Mouse (Mus musculus): Measurements from ENCODE around the gene 1700092M07Rik.
A peak's percentile ranks its signal among the peaks of the same experiment; 100 is the strongest.
"Not testable (repeated sequence)": the region's sequence is repeated elsewhere in the genome, so short reads cannot be mapped to it uniquely, and the experiment has no call there.

Gene 1700092M07Rik

DNA sequence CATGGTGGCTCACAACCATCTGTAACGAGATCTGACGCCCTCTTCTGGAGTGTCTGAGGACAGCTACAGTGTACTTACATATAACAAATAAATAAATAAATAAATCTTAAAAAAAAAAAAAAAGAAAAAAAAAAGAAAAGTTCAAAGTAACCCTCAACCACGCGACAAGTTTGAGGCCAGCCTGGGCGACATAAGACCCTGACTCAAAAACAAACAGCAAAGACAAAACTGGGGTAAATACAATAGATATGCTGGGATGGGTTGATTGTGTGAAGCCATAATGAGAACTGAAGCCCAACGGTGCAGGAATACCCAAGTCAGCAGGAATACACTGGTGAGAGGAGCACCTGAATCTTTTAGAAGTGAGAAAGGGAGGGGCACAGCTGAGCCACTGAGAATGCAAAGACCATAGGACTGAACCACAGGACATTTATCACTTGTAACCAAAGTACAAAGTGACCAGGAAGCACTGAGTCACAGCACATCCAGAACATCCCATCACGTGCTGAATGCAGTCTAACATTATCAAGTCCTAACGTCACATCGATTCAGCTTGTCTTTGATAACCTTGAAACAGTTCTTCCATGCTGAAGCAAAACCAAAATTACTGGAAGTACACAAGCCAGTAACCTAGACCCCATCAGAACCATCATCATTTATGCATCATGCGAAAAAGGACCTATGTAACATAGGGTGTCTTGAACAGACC is 23.6 kb upstream of the 1700092M07Rik start:
- DNase-seq (ENCODE audit: low read depth, low spot score): no peak

- peak; percentile 85 for DNase-seq (ENCODE audit: low read depth, low spot score)
Observed at GRCm38 (mm10) chr19:8718357-8718756, 22.2 kb upstream of the 1700092M07Rik start.

DNA sequence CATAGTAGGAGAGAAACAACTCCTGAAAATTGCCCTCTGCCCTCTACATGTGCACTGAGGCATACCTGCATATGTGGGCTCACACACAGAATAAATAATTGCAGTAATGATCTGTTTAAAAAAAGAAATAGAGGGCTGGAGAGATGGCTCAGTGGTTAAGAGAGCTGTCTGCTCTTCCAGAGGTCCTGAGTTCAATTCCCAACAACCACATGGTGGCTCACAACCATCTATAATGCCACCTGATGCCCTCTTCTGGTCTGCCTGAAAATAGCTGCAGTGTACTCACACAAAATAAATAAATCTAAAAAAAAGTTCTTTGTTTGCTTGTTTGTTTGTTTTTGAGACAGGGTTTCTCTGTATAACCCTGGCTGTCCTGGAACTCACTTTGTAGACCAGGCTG is 21.5 kb upstream of the 1700092M07Rik start:
- DNase-seq (ENCODE audit: low read depth, low spot score): not testable (repeated sequence)

- DNase-seq (ENCODE audit: low read depth, low spot score): no peak
Observed at GRCm38 (mm10) chr19:8721378-8721777, 19.1 kb upstream of the 1700092M07Rik start.

DNA sequence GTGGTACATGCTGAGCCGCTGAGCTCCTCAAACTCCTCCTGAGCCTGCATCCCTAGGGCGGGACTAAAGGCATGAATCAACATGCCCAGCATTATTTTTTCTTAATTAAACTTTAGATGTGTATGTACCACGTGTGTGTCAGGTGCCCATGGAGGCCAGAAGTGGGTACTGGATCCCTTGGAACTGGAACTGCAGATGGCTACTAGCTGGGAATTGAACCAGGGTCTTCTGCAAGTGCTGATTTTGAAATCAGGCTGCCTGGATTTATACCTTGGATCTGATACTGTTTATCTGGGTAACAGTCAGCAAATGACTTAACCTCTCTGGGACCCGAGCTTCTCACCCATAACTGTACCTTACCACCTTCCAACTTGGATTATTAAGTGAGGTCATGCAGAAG is 18.5 kb upstream of the 1700092M07Rik start:
- no peak for DNase-seq (ENCODE audit: low read depth, low spot score)

GRCm38 (mm10) chr19:8722559-8722906 is 18.0 kb upstream of the 1700092M07Rik start:
- DNase-seq (ENCODE audit: low read depth, low spot score): no peak

DNA sequence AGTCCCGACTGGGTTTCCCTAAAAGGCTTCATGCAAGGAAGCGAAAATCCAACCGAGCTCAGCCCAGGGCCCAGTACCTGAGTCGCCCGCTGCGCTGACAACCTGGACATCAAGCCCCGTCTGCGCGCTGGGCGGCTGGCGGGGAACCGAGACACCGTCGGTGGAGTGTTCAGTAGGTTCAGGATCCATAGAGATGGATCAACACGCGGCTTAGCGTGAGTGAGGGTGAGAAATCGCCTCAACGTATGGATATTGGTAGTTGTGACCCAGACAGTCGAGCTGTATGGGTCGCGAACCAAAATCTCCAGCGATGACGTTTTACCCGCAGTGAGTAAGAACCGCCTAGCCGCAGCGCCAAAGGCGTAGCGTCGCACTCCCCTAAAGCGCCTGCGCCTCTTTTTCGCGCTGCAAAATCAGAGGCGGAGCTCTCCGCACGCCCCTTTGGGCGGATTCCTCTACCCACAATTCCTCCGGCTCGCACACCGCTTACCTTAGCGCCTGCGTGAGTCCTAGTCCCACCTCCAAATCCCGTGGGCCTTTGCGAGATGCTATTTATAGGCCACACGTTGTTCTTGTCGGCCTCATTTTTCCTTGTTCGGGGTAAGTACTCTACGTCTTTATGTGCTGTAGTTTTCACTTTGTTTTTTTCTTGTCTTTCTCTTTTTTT is 17.5 kb upstream of the 1700092M07Rik start, which contains the start of gene Slc3a2:
Gene Slc3a2 (minus strand): TSS at position 463 of the 667 bp plus-strand sequence.
- DNase-seq (ENCODE audit: low read depth, low spot score): peak; percentile 99

DNA sequence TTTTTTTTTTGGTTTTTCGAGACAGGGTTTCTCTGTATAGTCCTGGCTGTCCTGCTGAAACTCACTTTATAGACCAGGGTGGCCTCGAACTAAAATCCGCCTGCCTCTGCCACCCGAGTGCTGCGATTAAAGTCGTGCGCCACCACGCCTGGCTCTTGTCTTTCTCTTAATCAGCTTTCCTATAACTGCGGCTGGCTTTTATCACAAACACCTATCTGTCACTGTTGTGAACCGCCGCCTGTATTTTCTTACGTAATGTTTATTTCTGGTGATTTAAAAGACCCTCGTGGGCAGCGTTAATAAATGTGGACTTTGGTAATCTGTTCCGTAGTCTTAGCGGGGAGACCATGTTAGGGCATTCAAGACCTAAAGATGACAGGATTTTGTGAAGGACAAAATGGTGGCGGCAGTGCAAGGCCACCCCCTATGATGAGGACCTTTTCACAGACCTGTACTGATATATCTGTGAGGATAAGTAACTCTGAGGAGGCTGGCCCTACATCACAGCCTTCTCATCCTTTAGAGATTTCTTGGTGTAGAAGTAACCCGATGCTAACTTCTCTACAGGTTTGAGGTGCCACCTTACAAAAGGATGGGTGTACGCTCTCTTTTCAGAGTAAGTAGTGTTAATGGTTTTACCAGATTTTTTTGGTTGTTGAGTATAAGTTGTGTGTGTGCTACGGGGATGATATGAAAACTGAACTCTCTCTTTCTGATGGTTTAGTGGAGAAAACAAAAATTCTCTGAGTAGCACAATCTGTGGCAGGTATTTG is 16.8 kb upstream of the 1700092M07Rik start:
- DNase-seq (ENCODE audit: low read depth, low spot score): no peak

- DNase-seq (ENCODE audit: low read depth, low spot score): no peak
Observed at GRCm38 (mm10) chr19:8724392-8724791, 16.1 kb upstream of the 1700092M07Rik start.

GRCm38 (mm10) chr19:8725081-8725613 is 15.4 kb upstream of the 1700092M07Rik start:
- no peak for DNase-seq (ENCODE audit: low read depth, low spot score)

DNA sequence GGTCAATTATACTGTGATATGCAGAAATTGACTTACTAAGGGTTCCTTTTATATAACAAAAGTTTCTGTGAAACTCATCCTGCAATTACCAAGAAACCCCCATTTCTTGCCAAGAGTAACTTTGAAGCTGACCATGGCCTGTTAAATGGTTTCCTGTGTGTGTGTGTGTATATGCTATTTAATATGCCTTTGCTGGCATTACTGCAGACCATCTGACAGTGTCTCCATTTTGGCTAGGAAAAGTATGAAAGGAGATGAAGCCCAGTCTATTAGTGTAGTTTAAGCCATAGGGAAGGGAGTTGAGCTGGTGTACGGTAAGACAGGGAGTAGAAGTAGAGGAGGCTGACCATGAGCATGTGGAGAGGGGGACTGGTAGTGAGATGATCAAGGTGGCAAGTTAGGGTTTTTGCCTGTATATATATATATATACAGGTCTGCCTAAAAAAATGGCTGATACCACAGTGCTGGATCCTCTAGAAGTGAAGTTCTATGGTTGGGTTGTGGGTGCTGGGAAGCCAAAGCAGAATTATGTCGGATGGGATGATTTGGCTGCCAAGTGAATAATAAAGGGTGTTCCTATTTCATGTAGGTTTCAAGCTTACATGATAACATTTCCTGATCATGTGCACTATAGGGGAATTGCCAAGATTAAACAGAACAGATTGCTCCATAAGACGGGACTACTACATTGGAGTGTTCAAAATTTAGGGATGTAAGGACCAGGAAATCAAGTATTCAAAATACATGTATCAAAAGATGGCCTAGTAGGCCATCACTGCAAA is 13.7 kb upstream of the 1700092M07Rik start:
- DNase-seq (ENCODE audit: low read depth, low spot score): peak; percentile 79

GRCm38 (mm10) chr19:8727495-8728114 is 12.9 kb upstream of the 1700092M07Rik start:
- DNase-seq (ENCODE audit: low read depth, low spot score): peak; percentile 87

DNA sequence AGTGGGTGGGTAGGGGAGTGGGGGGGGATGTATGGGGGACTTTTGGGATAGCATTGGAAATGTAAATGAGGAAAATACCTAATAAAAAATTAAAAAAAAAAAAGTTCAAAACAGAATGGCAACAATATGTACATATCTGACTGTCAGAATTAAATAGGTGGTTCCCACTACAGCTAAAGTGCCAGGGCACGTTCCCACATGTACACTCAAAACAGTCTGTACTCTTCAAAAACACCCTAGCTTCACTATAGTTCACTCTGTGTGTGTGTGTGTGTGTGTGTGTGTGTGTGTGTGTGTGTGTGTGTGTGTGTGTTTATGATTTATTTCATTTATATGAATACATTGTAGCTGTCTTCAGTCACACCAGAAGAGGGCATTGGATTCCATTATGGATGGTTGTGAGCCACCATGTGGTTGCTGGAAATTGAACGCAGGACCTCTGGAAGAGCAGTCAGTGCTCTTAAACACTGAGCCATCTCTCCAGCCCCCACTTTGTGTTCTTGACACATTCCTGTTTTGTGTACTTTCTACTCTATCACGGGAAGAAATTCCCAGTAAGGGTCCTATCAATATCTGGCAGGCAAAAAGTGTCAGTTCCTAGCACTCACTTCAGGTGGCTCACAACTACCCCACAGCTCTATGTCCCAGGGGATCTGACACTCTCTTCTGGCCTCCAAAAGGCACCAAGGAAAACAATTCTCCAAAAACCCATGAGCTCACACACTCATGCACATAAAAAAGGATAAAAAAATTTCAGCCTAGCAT is 12.0 kb upstream of the 1700092M07Rik start:
- peak; percentile 63 for DNase-seq (ENCODE audit: low read depth, low spot score)

DNA sequence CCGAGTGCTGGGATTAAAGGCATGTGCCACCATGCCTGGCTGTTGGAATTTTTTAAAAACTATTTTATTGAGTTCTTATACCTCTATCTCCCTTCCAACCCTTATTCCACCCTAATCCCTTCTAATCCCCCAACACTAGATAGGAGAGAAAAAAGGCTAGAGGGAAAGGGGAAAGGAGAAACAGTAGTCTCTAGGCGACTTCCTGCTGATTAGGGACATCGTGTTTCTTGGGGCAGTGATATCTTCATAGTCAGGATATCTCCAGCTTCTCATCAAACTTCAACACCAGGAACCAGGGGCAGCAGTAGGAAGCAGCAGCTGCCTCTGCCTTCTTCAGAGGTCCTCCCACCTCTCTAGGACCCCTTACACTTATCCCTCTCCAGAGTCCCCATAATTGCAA is 6.2 kb upstream of the 1700092M07Rik start:
- no peak for DNase-seq (ENCODE audit: low read depth, low spot score)

DNA sequence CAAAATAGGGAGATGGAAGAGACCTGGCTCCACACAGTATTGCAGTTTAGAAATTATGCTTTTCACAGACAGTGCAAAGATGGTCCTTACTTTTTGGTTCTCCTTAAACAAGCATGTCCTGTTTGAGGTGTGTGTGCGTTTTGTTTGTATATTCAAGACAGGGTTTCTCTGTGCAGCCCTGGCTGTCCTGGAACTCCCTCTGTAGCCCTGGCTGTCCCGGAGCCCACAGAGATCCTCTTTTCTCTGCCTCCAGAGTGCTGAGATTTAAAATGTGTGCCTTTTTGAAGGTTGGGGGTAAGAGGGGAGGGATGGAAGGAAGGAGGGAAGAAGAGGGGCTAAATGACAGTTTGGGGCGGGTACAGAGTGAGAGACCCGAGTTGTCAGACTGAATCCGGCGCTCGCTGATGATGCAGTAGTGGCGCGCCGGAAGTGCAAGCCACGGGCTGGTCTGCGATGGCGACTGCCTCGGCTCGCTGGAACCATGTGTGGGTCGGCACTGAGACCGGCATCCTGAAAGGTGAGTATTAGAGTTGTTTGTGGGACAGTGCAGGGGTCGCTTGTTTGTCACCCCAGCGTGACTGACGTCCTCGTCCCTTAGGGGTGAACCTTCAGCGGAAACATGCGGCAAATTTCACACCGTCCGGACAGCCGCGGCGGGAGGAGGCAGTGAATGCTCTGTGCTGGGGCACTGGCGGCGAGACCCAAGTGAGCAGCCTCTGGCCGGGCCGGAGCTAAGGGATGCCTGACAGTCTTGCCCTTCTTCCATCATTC is 4.9 kb upstream of the 1700092M07Rik start, which contains the start of gene Wdr74:
Gene Wdr74 (plus strand): TSS at position 439 of the 771 bp plus-strand sequence.
- DNase-seq (ENCODE audit: low read depth, low spot score): peak; percentile 96

- DNase-seq (ENCODE audit: low read depth, low spot score): peak; percentile 77
Observed at GRCm38 (mm10) chr19:8736160-8736467, 4.4 kb upstream of the 1700092M07Rik start.

DNA sequence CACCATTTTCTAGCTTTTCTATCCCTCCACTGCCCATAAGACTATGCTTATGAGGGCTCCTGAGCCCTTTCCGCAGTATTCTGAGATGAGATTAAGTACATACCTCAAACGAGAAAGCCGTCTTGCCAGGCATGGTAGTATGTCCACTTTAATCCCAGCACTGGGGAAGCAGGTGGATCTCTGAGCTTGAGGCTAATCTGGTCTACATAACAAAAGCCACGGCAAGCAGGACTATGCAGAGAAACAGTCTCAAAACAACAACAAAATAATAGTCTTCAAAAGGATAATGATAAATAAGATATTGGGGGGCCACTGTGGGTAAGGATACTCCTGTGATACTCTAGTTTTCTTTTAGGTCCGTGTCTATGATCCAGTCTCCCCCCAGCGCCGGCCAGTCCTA is 1.6 kb upstream of the 1700092M07Rik start:
- DNase-seq (ENCODE audit: low read depth, low spot score): no peak

GRCm38 (mm10) chr19:8739646-8740045 is 872 bp upstream of the 1700092M07Rik start:
- DNase-seq (ENCODE audit: low read depth, low spot score): no peak

DNA sequence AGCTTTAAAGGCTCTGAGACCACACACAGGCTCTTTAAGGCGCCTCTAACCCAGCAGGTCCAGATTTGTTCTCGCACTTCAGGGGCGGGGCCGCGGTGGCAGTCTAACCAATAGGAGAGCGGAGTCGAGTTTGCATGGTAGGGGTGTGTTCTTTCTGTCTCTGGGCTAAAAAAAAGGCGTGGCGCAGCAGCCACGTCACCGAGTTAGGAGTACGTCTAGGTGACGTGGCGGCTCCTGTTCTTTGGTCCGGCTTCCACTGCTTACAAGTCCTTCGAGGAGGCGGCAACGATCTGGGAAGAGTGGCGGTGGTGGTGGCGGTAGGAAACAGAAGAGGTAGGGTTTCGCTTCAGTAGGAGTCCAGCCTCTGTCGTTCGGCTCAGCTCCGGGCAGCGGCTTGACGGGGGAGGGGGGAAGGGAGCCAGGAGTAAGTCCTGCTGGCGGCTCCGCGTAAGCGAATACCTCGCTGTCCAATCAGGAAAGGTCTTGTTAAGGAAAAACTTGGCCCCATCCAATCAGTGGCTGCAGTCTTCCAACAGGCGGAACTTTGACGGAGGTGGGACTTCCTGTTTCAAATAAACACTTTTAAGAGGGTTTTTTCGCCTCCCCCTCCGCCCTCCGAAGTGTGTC is 838 bp downstream of the 1700092M07Rik start, which contains the start of gene Stx5a:
Gene Stx5a (plus strand): TSS at position 171 of the 627 bp plus-strand sequence.
- peak; percentile 99 for DNase-seq (ENCODE audit: low read depth, low spot score)
